Mouse (Mus musculus) CH12.LX (cell line): Measurements from ENCODE around the gene Dtd1.

ENCODE experiments used
- CTCF ChIP-seq, 2 experiments: IDR thresholded peaks in 1 of 2; conservative IDR thresholded peaks in 1 of 2; 2 replicates each; pipeline ENCODE4 v1.5.1; 2011 to 2012; ENCODE audit warnings: low read depth in 2 of 2, low read length in 2 of 2, improper control_type of control experiment in 1 of 2, inconsistent platforms in 1 of 2, mild to moderate bottlenecking in 1 of 2, moderate library complexity in 1 of 2
- ELF1 ChIP-seq: IDR thresholded peaks from 2 replicates; pipeline ENCODE4 v1.6.1; 2014; ENCODE audit warnings: low read depth, mild to moderate bottlenecking, inconsistent platforms, low read length, improper control_type of control experiment
- JUND ChIP-seq: conservative IDR thresholded peaks from 2 replicates; pipeline ENCODE4 v1.6.1; 2011; ENCODE audit warnings: low read depth, low read length, improper control_type of control experiment
- MAFK ChIP-seq: IDR thresholded peaks from 2 replicates; pipeline ENCODE4 v1.6.1; 2011; ENCODE audit warnings: low read length, improper control_type of control experiment; ENCODE audit not compliant: insufficient replicate concordance
- MAX ChIP-seq: IDR thresholded peaks from 2 replicates; pipeline ENCODE4 v1.6.1; 2011; ENCODE audit warnings: low read length, improper control_type of control experiment
- MEF2A ChIP-seq: IDR thresholded peaks from 2 replicates; pipeline ENCODE4 v1.6.1; 2014; ENCODE audit warnings: low read depth, mild to moderate bottlenecking, inconsistent platforms, low read length, improper control_type of control experiment, borderline replicate concordance
- MXI1 ChIP-seq: IDR thresholded peaks from 2 replicates; pipeline ENCODE4 v1.6.1; 2011; ENCODE audit warnings: mild to moderate bottlenecking, low read depth, low read length, improper control_type of control experiment
- POLR2A ChIP-seq: IDR thresholded peaks from 2 replicates; pipeline ENCODE4 v1.6.1; 2011; ENCODE audit warnings: low read depth, mild to moderate bottlenecking, improper control_type of control experiment, low read length
- RAD21 ChIP-seq: IDR thresholded peaks from 2 replicates; pipeline ENCODE4 v1.6.1; 2011; ENCODE audit warnings: low read depth, mild to moderate bottlenecking, low read length, improper control_type of control experiment, moderate library complexity
- TBP ChIP-seq: conservative IDR thresholded peaks from 2 replicates; pipeline ENCODE4 v1.6.1; 2011; ENCODE audit warnings: low read depth, low read length, improper control_type of control experiment
- USF1 ChIP-seq: IDR thresholded peaks from 2 replicates; pipeline ENCODE4 v1.6.1; 2014; ENCODE audit warnings: low read depth, mild to moderate bottlenecking, inconsistent platforms, low read length, improper control_type of control experiment
- USF2 ChIP-seq: conservative IDR thresholded peaks from 2 replicates; pipeline ENCODE4 v1.6.1; 2011; ENCODE audit warnings: low read depth, low read length, improper control_type of control experiment
- ZC3H11A ChIP-seq: IDR thresholded peaks from 2 replicates; pipeline ENCODE4 v1.6.1; 2012; ENCODE audit warnings: low read depth, mild to moderate bottlenecking, inconsistent platforms, low read length, improper control_type of control experiment
- ZMIZ1 ChIP-seq: IDR thresholded peaks from 2 replicates; pipeline ENCODE4 v1.6.1; 2012; ENCODE audit warnings: low read depth, mild to moderate bottlenecking, inconsistent platforms, low read length, improper control_type of control experiment

DNA sequence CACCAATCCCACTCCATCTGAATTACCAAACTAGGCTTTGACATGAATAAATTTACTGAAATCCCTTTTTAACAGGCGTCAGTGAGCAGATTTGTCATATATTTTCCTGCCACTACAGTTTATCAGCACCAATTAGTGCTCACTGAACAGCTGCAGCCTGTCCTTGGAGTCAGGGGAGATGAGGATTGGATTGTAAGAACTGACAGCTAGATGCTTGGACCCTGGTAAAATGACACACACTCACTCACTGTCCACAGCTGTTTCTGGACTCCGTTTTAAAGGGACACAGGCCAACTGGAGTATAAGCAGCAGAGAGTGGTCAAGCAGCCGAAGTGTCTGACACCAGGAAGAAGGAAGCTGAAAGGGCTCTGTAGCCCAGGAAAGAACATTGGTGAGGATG lies 169.9 kb downstream of the Dtd1 start:
- TF ChIP-seq POLR2A = no peak
- no peak for TF ChIP-seq ZC3H11A
- TF ChIP-seq CTCF (conservative IDR thresholded peaks at IDR 0.05 in 1 of 2, IDR thresholded peaks at IDR 0.05 in 1 of 2; ENCODE audit: low read depth in 2 of 2, low read length in 2 of 2) = no peak
- TF ChIP-seq MXI1 = no peak
- no peak for TF ChIP-seq JUND
- TF ChIP-seq ELF1 = no peak
- TF ChIP-seq MAFK = no peak
- TF ChIP-seq ZMIZ1 = no peak
- no peak for TF ChIP-seq MEF2A
- TF ChIP-seq USF2 = no peak
- TF ChIP-seq USF1 = no peak
- TF ChIP-seq RAD21 = no peak
- TF ChIP-seq TBP = no peak
- TF ChIP-seq MAX = no peak
